Mouse (Mus musculus) midbrain, postnatal 0 days (tissue): ENCODE data around the gene Cadm1. TPM values are rescaled to one million over a fixed set of nuclear protein-coding genes. Genes with fewer than 3 reads are reported as not detected.

Source experiments
- ATAC-seq: fragments of 200-750 bp; cut with Nextera tagmentation; 2 replicates; pipeline ENCODE4 v1.8.0; 2017; ENCODE audit warnings: moderate number of reproducible peaks, mild to moderate bottlenecking, moderate TSS enrichment, moderate library complexity; ENCODE audit not compliant: low FRiP score
- DNase-seq: peaks from one replicate; pipeline ENCODE4 v3.0.0-alpha.2; 2015; ENCODE audit warnings: low spot score
- H3K27ac ChIP-seq: fragments of 300-500 bp; sonication (generic); 2 replicates; pipeline ENCODE4 v1.5.1; 2014; ENCODE audit warnings: low read depth, mild to moderate bottlenecking, low read length, mixed read lengths
- H3K27me3 ChIP-seq: fragments of 300-500 bp; sonication (generic); 2 replicates; pipeline ENCODE4 v1.6.1; 2014; ENCODE audit warnings: low read length, control low read depth, mixed read lengths; ENCODE audit not compliant: insufficient read depth
- H3K36me3 ChIP-seq: fragments of 300-500 bp; sonication (generic); 2 replicates; pipeline ENCODE4 v1.6.1; 2014; ENCODE audit warnings: low read length, control low read depth, mixed read lengths; ENCODE audit not compliant: insufficient read depth
- H3K4me1 ChIP-seq: fragments of 300-500 bp; sonication (generic); 2 replicates; pipeline ENCODE4 v1.6.1; 2014; ENCODE audit warnings: mild to moderate bottlenecking, control low read depth, antibody characterized with exemption, low read length, mixed read lengths; ENCODE audit not compliant: insufficient read depth
- H3K4me2 ChIP-seq: fragments of 300-500 bp; sonication (generic); 2 replicates; pipeline ENCODE4 v1.6.1; 2014; ENCODE audit warnings: low read depth, mild to moderate bottlenecking, low read length, mixed read lengths; ENCODE audit not compliant: poor library complexity, severe bottlenecking
- H3K4me3 ChIP-seq: fragments of 300-500 bp; sonication (generic); 2 replicates; pipeline ENCODE4 v1.5.1; 2014; ENCODE audit warnings: low read depth, mild to moderate bottlenecking, low read length, moderate library complexity
- H3K9ac ChIP-seq: fragments of 300-500 bp; sonication (generic); replicated peaks from 2 replicates; pipeline ENCODE4 v1.6.1; 2014; ENCODE audit warnings: mild to moderate bottlenecking, low read length, moderate library complexity, mixed read lengths; ENCODE audit not compliant: poor library complexity, severe bottlenecking
- H3K9me3 ChIP-seq: fragments of 300-500 bp; sonication (generic); 2 replicates; pipeline ENCODE4 v1.6.1; 2016; ENCODE audit warnings: low read length, control low read depth
- CTCF ChIP-seq: IDR thresholded peaks from 2 replicates; pipeline ENCODE4 v1.5.1; 2016; ENCODE audit warnings: antibody characterized with exemption, mild to moderate bottlenecking
- WGBS: fragments of 180-500 bp; shearing (Covaris S2); extraction: QIAGEN DNeasy Blood & Tissue Kit; methylation state at CpG from one replicate; pipeline ENCODE4 v1.1.7; 2014; 5-methylcytosine and 5-hydroxymethylcytosine counted together
- polyA plus RNA-seq: library from polyadenylated mRNA; unstranded; fragments of >200 nt; fragmentation: Nextera tagmentation; extraction: Ambion mirVana; gene quantifications from 2 replicates; pipeline ENCODE4 v1.2.1, GENCODE M21; 2015
- total RNA-seq: library from RNA; depleted of rRNA; stranded (reverse); fragments of >200 nt; gene quantifications from 2 replicates; pipeline ENCODE4 v1.2.3, GENCODE M21; 2014

The Cadm1 gene
- total and polyA plus RNA-seq, 2 experiments from 2014 or later, result 200 to 367 TPM

- Histone ChIP-seq H3K27ac (no peak overlapping the region), H3K27me3 (no peaks in the 10 kb centered on the region), H3K4me2 (no peak overlapping the region), H3K4me3 (no peak overlapping the region), H3K9ac (no peak overlapping the region), H3K36me3 (no peaks in the 10 kb centered on the region), H3K4me1 (0 out of 2 replicates have a peak, but pooled peaks cover 5% of the 10 kb centered on the region), H3K9me3 (no peaks in the 10 kb centered on the region)
- 61% methylated on average over 10 of the region's 10 CpGs for WGBS
- no peak for TF ChIP-seq CTCF
- ATAC-seq, result no peak
- no peak for DNase-seq
Observed at GRCm38 (mm10) chr9:47858778-47859395, 328.9 kb downstream of the Cadm1 start.

GRCm38 (mm10) chr9:47860994-47861393 is 331.0 kb downstream of the Cadm1 start:
- no peaks in the 10 kb centered on the region for H3K9me3 ChIP-seq
- no peak overlapping the region for H3K9ac ChIP-seq
- no peak overlapping the region for H3K4me2 ChIP-seq
- H3K27ac ChIP-seq, result no peak overlapping the region
- no peaks in the 10 kb centered on the region for H3K36me3 ChIP-seq
- 88% methylated on average over 3 of the region's 3 CpGs for WGBS
- DNase-seq, result no peak
- no peaks in the 10 kb centered on the region for H3K27me3 ChIP-seq
- no peak overlapping the region for H3K4me3 ChIP-seq
- ATAC-seq, result no peak
- 0 out of 2 replicates have a peak, but pooled peaks cover 5% of the 10 kb centered on the region for H3K4me1 ChIP-seq
- no peak for TF ChIP-seq CTCF

DNA sequence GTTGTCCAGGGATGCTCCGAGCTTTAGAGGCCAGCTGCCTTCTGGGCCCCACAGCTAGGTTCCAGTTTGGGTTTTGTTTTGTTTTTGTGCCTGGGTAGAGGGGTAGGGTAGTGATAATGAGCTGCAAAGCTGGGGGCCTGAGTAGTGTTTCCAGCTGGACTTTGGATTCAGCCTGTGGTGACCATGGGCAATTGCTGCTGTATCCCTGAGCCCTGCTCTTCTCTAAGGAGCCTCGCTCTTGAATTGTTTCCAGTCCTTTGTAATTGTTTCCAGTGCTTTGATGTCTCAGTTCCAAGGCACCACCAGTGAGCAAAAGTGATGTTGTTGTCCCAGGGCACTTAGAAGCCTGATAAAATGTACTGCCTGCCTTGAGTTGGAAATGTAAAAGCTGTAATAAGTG is 331.8 kb downstream of the Cadm1 start:
- WGBS, result 44% methylated on average over 2 of the region's 2 CpGs
- Histone ChIP-seq H3K27me3 (no peaks in the 10 kb centered on the region), H3K4me1 (0 out of 2 replicates have a peak, but pooled peaks cover 5% of the 10 kb centered on the region), H3K4me2 (no peak overlapping the region), H3K36me3 (no peaks in the 10 kb centered on the region), H3K9me3 (no peaks in the 10 kb centered on the region), H3K9ac (no peak overlapping the region), H3K4me3 (no peak overlapping the region), H3K27ac (no peak overlapping the region)
- DNase-seq, result no peak
- no peak for TF ChIP-seq CTCF
- no peak for ATAC-seq

DNA sequence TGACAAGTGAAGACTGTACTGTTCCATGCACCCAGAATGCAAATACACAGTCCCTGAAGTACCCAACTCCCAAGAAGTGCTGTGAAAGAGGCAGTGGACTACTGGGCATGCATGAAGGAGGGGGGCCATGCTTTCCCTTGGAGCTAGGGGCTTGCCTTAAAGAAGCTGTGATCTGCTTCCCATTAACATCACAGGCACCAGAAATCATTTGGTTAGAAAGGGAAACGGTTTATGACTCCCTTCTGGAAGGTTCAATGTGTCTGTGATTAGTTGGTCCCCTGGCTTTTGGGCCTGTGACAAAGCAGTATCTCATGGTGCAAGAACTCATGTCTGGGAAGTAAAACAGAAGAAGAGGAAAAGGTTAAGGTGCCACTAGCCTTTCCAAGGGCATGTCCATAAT is 336.0 kb downstream of the Cadm1 start:
- Histone ChIP-seq H3K9me3 (no peaks in the 10 kb centered on the region), H3K4me3 (no peak overlapping the region), H3K36me3 (no peaks in the 10 kb centered on the region), H3K27ac (no peak overlapping the region), H3K4me1 (no peaks in the 10 kb centered on the region), H3K4me2 (no peak overlapping the region), H3K9ac (no peak overlapping the region), H3K27me3 (no peaks in the 10 kb centered on the region)
- WGBS, result 54% methylated on average over 1 of the region's 1 CpGs
- no peak for DNase-seq
- no peak for ATAC-seq
- TF ChIP-seq CTCF, result no peak

- H3K9ac ChIP-seq, result no peak overlapping the region
- H3K4me1 ChIP-seq, result no peaks in the 10 kb centered on the region
- H3K4me3 ChIP-seq, result no peak overlapping the region
- H3K27ac ChIP-seq, result no peak overlapping the region
- WGBS, result 89% methylated on average over 7 of the region's 7 CpGs
- DNase-seq (no peak), ATAC-seq (no peak)
- TF ChIP-seq CTCF, result no peak
- no peak overlapping the region for H3K4me2 ChIP-seq
- H3K9me3 ChIP-seq, result no peaks in the 10 kb centered on the region
- H3K36me3 ChIP-seq, result no peaks in the 10 kb centered on the region
- no peaks in the 10 kb centered on the region for H3K27me3 ChIP-seq
Observed at GRCm38 (mm10) chr9:47867474-47867873, 337.5 kb downstream of the Cadm1 start.

DNA sequence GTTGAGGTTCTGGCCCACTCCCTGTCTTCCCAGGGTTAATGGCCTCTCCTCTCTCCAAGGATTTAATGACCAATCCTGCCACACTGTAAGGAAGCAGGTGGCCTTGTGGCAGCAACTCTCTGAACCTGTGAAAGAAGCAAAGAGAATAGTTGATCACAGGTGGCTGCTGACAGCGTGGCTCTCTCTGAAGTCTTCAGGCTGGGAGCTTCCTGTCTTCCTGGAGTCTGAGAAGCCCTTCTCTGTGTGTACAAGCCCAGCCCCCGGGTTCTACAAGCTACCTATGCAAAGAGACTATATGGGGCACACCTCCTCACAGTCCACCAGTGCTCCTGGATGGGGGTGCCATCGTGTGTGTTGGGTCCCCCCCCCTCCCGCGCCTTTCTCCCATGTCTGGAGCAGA is 339.7 kb downstream of the Cadm1 start:
- H3K27me3 ChIP-seq, result no peaks in the 10 kb centered on the region
- TF ChIP-seq CTCF, result no peak

More for the DNA sequence above, 339.7 kb downstream of the Cadm1 start:
- Histone ChIP-seq H3K36me3 (no peaks in the 10 kb centered on the region), H3K9ac (no peak overlapping the region), H3K4me3 (no peak overlapping the region), H3K9me3 (no peaks in the 10 kb centered on the region), H3K4me1 (no peaks in the 10 kb centered on the region), H3K4me2 (no peak overlapping the region), H3K27ac (no peak overlapping the region)
- WGBS, result 85% methylated on average over 5 of the region's 5 CpGs
- ATAC-seq, result no peak
- no peak for DNase-seq
